Mouse (Mus musculus): Measurements from ENCODE around the gene Hdgfl3. TPM values are rescaled to one million over a fixed set of nuclear protein-coding genes. Genes with fewer than 3 reads are reported as not detected.

The Hdgfl3 gene
- total and polyA plus RNA-seq, 3 experiments, result 0.16 TPM; not detected in 2

DNA sequence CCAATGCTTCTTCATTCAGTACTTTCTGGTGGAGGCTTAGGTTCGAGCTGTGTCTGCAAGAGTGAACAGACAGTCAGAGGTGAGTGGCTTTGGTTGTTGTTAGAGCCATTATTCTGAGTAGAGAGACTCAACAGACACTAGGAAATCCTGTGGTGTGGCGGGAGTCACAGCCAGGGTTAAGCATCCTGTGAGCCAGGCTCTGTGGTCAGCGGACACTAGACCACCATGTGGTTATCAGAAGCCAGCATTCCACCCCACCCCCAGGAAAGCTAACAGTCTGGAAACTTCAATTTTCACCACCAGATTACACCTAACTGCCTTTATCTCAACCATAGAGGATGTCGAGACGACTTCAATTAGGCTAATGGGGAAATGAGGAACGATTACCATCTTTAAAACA lies 34.7 kb upstream of the Hdgfl3 start:
- DNase-seq (ENCODE audit: low spot score) (no peak), ATAC-seq (ENCODE audit: extremely low read depth, insufficient number of reproducible peaks, low FRiP score, poor library complexity, severe bottlenecking) (no peak)
- H3K9me3 ChIP-seq (replicated peaks), result no peaks in the 10 kb centered on the region
- no peaks in the 10 kb centered on the region for H3K36me3 ChIP-seq (replicated peaks)
- peaks cover 3% of the 10 kb centered on the region; the same call in 1 of the 2 replicates for H3K4me1 ChIP-seq (ENCODE audit: insufficient read depth, low read depth, low read length)
- H3K4me3 ChIP-seq (ENCODE audit: low read depth, low read length), result no peak overlapping the region
- TF ChIP-seq GATA1 (IDR thresholded peaks at IDR 0.05; ENCODE audit: borderline replicate concordance, low read length), result no peak
- TF ChIP-seq CTCF (IDR thresholded peaks at IDR 0.05; ENCODE audit: low read depth, low read length), result no peak
- no peak for TF ChIP-seq POLR2AphosphoS5 (IDR thresholded peaks at IDR 0.05; ENCODE audit: insufficient replicate concordance, low read depth, low read length)
- no peak for TF ChIP-seq GATA2 (IDR thresholded peaks at IDR 0.05; ENCODE audit: borderline replicate concordance, low read depth, low read length)
- TF ChIP-seq TAL1 (conservative IDR thresholded peaks at IDR 0.05; ENCODE audit: low read depth, low read length), result no peak
- no peaks in the 10 kb centered on the region for H3K27me3 ChIP-seq (ENCODE audit: insufficient read depth, low read length)

DNA sequence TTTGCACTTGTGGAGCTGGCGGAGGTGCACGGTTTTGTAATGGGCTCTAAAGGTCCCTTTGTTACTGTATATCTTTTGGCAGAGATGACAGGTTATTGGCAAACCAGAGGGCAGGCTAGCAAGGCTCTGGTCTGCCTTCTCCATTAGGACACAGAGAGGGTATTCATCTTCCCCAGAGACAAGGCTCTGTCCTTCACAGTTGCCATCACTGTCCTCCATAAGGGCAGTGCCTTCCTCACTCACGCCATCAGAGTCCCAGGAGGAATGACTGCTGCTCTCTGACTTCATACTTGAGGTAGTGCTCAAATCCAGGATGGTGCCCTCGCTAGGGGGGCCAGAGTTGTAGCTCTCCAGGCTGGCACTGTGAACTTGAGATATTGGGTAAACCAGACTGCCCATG lies 34.2 kb upstream of the Hdgfl3 start:
- no peak for TF ChIP-seq POLR2AphosphoS5 (IDR thresholded peaks at IDR 0.05; ENCODE audit: insufficient replicate concordance, low read depth, low read length)
- TF ChIP-seq GATA1 (IDR thresholded peaks at IDR 0.05; ENCODE audit: borderline replicate concordance, low read length), result no peak
- TF ChIP-seq GATA2 (IDR thresholded peaks at IDR 0.05; ENCODE audit: borderline replicate concordance, low read depth, low read length), result no peak
- TF ChIP-seq CTCF (IDR thresholded peaks at IDR 0.05; ENCODE audit: low read depth, low read length), result no peak
- no peak for TF ChIP-seq TAL1 (conservative IDR thresholded peaks at IDR 0.05; ENCODE audit: low read depth, low read length)
- DNase-seq (ENCODE audit: low spot score) (no peak), ATAC-seq (ENCODE audit: extremely low read depth, insufficient number of reproducible peaks, low FRiP score, poor library complexity, severe bottlenecking) (no peak)
- no peaks in the 10 kb centered on the region for H3K9me3 ChIP-seq (replicated peaks)
- H3K36me3 ChIP-seq (replicated peaks), result no peaks in the 10 kb centered on the region
- H3K4me3 ChIP-seq (ENCODE audit: low read depth, low read length), result no peak overlapping the region
- peaks cover 3% of the 10 kb centered on the region; the same call in 1 of the 2 replicates for H3K4me1 ChIP-seq (ENCODE audit: insufficient read depth, low read depth, low read length)
- no peaks in the 10 kb centered on the region for H3K27me3 ChIP-seq (ENCODE audit: insufficient read depth, low read length)

DNA sequence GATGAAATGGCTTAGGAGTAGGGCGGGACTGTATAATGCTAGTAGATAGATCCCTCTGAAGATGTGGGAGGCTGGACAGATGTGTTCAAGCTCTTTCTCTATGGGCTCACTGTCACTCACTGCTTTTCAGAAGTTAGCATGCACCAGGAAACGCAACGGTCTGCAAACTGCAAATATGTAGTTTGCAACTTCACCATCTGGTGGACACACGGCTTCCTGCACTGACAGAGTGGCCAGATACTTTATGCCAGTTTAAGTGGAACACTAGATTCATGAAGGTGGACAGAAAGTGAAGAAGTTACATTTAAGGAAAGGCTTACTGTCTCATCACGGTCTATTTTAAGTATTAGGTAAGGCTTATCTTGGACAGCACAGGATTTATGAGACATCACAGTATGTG lies 31.9 kb upstream of the Hdgfl3 start:
- peaks cover 3% of the 10 kb centered on the region; the same call in 1 of the 2 replicates for H3K4me1 ChIP-seq (ENCODE audit: insufficient read depth, low read depth, low read length)
- ATAC-seq (ENCODE audit: extremely low read depth, insufficient number of reproducible peaks, low FRiP score, poor library complexity, severe bottlenecking) (no peak), DNase-seq (ENCODE audit: low spot score) (no peak)
- H3K9me3 ChIP-seq (replicated peaks), result no peaks in the 10 kb centered on the region
- H3K27me3 ChIP-seq (ENCODE audit: insufficient read depth, low read length), result no peaks in the 10 kb centered on the region
- TF ChIP-seq GATA2 (IDR thresholded peaks at IDR 0.05; ENCODE audit: borderline replicate concordance, low read depth, low read length) (no peak), CTCF (IDR thresholded peaks at IDR 0.05; ENCODE audit: low read depth, low read length) (no peak), GATA1 (IDR thresholded peaks at IDR 0.05; ENCODE audit: borderline replicate concordance, low read length) (no peak), TAL1 (conservative IDR thresholded peaks at IDR 0.05; ENCODE audit: low read depth, low read length) (no peak), POLR2AphosphoS5 (IDR thresholded peaks at IDR 0.05; ENCODE audit: insufficient replicate concordance, low read depth, low read length) (no peak)
- no peaks in the 10 kb centered on the region for H3K36me3 ChIP-seq (replicated peaks)
- H3K4me3 ChIP-seq (ENCODE audit: low read depth, low read length), result no peak overlapping the region

DNA sequence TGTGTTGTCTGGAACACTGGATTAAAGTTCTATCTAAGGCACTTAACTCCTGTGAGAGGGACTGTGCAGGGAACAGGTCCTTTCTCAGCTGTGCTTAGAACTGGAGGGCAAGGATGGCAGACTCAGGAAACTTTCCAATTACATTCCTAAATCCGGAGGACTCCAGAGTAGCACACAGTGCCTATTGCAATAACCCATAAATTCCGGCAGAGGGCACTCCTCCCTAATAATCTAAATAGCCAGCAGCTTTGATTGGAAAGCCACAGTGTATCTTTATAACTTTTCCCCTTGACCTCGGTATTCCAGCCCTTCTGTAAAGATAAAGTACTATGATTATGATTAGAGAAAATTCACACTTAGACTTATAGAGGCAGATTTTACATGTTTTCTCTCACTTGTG lies 25.4 kb upstream of the Hdgfl3 start:
- Histone ChIP-seq H3K9me3 (replicated peaks) (no peaks in the 10 kb centered on the region), H3K36me3 (replicated peaks) (no peaks in the 10 kb centered on the region), H3K27me3 (ENCODE audit: insufficient read depth, low read length) (no peaks in the 10 kb centered on the region), H3K4me1 (ENCODE audit: insufficient read depth, low read depth, low read length) (no peaks in the 10 kb centered on the region), H3K4me3 (ENCODE audit: low read depth, low read length) (no peak overlapping the region)
- DNase-seq (ENCODE audit: low spot score), result peak; percentile 8
- TF ChIP-seq GATA1 (IDR thresholded peaks at IDR 0.05; ENCODE audit: borderline replicate concordance, low read length) (no peak), TAL1 (conservative IDR thresholded peaks at IDR 0.05; ENCODE audit: low read depth, low read length) (no peak), POLR2AphosphoS5 (IDR thresholded peaks at IDR 0.05; ENCODE audit: insufficient replicate concordance, low read depth, low read length) (no peak), GATA2 (IDR thresholded peaks at IDR 0.05; ENCODE audit: borderline replicate concordance, low read depth, low read length) (no peak), CTCF (IDR thresholded peaks at IDR 0.05; ENCODE audit: low read depth, low read length) (peak; percentile 42; the same call in 1 of the 2 replicates)
- no peak for ATAC-seq (ENCODE audit: extremely low read depth, insufficient number of reproducible peaks, low FRiP score, poor library complexity, severe bottlenecking)

DNA sequence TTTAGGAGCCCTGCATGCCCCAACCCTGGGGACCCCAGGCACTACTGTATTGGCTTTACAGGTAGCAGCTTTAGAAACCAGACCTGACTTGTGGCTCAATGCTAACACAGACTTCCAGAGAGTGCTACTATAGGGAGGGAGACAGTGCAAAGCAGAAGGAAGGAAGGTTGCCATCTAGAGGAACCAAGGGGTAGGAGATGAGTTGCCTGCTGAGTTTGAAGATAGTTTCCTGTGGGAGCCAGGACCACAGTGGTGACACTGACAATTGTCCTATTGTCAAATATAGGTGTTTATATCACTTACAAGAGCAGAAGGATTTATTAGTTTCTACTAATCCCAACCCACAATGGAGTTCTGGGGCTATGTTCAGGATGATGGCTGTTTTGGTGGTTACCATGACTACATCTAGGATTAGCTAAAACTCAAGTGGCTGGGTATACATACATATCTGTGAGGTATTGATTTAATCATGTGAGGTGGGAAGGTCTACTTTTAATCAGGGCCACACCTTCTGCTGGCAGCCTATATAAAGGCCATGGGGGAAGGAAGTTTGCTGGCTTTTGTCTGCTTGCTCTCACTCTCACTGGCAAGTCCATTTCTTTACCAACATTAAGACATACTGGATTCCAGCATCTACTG lies 20.1 kb upstream of the Hdgfl3 start:
- TF ChIP-seq POLR2AphosphoS5 (IDR thresholded peaks at IDR 0.05; ENCODE audit: insufficient replicate concordance, low read depth, low read length) (no peak), GATA2 (IDR thresholded peaks at IDR 0.05; ENCODE audit: borderline replicate concordance, low read depth, low read length) (no peak), GATA1 (IDR thresholded peaks at IDR 0.05; ENCODE audit: borderline replicate concordance, low read length) (no peak), TAL1 (conservative IDR thresholded peaks at IDR 0.05; ENCODE audit: low read depth, low read length) (no peak), CTCF (IDR thresholded peaks at IDR 0.05; ENCODE audit: low read depth, low read length) (no peak)
- Histone ChIP-seq H3K27me3 (ENCODE audit: insufficient read depth, low read length) (no peaks in the 10 kb centered on the region), H3K9me3 (replicated peaks) (no peaks in the 10 kb centered on the region), H3K36me3 (replicated peaks) (no peaks in the 10 kb centered on the region), H3K4me3 (ENCODE audit: low read depth, low read length) (no peak overlapping the region), H3K4me1 (ENCODE audit: insufficient read depth, low read depth, low read length) (no peaks in the 10 kb centered on the region)
- ATAC-seq (ENCODE audit: extremely low read depth, insufficient number of reproducible peaks, low FRiP score, poor library complexity, severe bottlenecking) (no peak), DNase-seq (ENCODE audit: low spot score) (no peak)

DNA sequence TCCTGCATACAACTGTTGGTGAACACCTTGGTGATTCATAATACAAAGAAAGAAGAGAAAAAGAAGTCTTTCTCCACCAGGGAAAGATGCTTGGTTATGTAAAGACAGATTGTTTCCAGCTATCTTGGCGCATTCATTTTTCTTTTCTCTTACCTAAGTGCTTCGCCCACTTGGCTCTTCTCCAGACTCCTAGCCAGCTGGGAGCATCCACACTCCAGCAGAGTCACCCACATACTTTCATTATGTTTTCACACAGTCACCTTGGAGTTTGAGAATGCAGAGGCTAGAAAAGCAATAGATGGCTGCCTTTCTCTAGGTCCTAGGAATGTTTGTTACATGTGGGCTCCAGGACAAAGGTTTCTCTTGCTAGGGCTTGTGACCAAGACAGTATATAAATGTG lies 16.2 kb upstream of the Hdgfl3 start:
- H3K4me1 ChIP-seq (ENCODE audit: insufficient read depth, low read depth, low read length), result no peaks in the 10 kb centered on the region
- no peaks in the 10 kb centered on the region for H3K36me3 ChIP-seq (replicated peaks)

More for the DNA sequence above, 16.2 kb upstream of the Hdgfl3 start:
- ATAC-seq (ENCODE audit: extremely low read depth, insufficient number of reproducible peaks, low FRiP score, poor library complexity, severe bottlenecking), result no peak
- Histone ChIP-seq H3K4me3 (ENCODE audit: low read depth, low read length) (no peak overlapping the region), H3K9me3 (replicated peaks) (no peaks in the 10 kb centered on the region), H3K27me3 (ENCODE audit: insufficient read depth, low read length) (no peaks in the 10 kb centered on the region)
- no peak for DNase-seq (ENCODE audit: low spot score)
- TF ChIP-seq POLR2AphosphoS5 (IDR thresholded peaks at IDR 0.05; ENCODE audit: insufficient replicate concordance, low read depth, low read length) (no peak), GATA1 (IDR thresholded peaks at IDR 0.05; ENCODE audit: borderline replicate concordance, low read length) (no peak), GATA2 (IDR thresholded peaks at IDR 0.05; ENCODE audit: borderline replicate concordance, low read depth, low read length) (no peak), TAL1 (conservative IDR thresholded peaks at IDR 0.05; ENCODE audit: low read depth, low read length) (no peak), CTCF (IDR thresholded peaks at IDR 0.05; ENCODE audit: low read depth, low read length) (no peak)

Data from G1E (cell line).